Mouse (Mus musculus) liver, embryonic 14.5 days (tissue): Measurements from ENCODE around the gene Hsh2d. TPM values are rescaled to one million over a fixed set of nuclear protein-coding genes. Genes with fewer than 3 reads are reported as not detected.

Source experiments
- ATAC-seq: fragments of 200-750 bp; cut with Nextera tagmentation; 2 replicates; pipeline ENCODE4 v1.8.0; 2017; ENCODE audit warnings: moderate number of reproducible peaks, mild to moderate bottlenecking, moderate library complexity; ENCODE audit not compliant: insufficient read depth
- DNase-seq, 3 experiments: peaks; one replicate each; pipeline ENCODE4 v3.0.0-alpha.2; 2012 to 2013; ENCODE audit warnings: low read depth in 3 of 3, low spot score in 3 of 3
- H3K27ac ChIP-seq: fragments of 300-500 bp; sonication (generic); 2 replicates; pipeline ENCODE4 v1.5.1; 2014; ENCODE audit warnings: moderate library complexity, mild to moderate bottlenecking, control low read depth, inconsistent platforms
- H3K27me3 ChIP-seq: fragments of 300-500 bp; sonication (generic); 2 replicates; pipeline ENCODE4 v1.6.1; 2014; ENCODE audit warnings: mild to moderate bottlenecking, low read length, moderate library complexity; ENCODE audit not compliant: control insufficient read depth, insufficient read depth
- H3K36me3 ChIP-seq: fragments of 300-500 bp; sonication (generic); replicated peaks from 2 replicates; pipeline ENCODE4 v1.6.1; 2014; ENCODE audit warnings: low read depth; ENCODE audit not compliant: control insufficient read depth, insufficient read depth
- H3K4me1 ChIP-seq, 2 experiments: fragments of 200-500 bp in 1 of 2; fragments of 300-500 bp in 1 of 2; sonication (generic) in 1 of 2; replicated peaks; 2 replicates each; pipeline ENCODE4 v1.6.1; 2012 to 2014; ENCODE audit warnings: antibody characterized with exemption in 1 of 2, inconsistent platforms in 1 of 2, low read length in 1 of 2; ENCODE audit not compliant: control insufficient read depth in 2 of 2, insufficient read depth in 2 of 2
- H3K4me2 ChIP-seq: fragments of 300-500 bp; sonication (generic); 2 replicates; pipeline ENCODE4 v1.6.1; 2014; ENCODE audit warnings: low read depth, mild to moderate bottlenecking, control low read depth, moderate library complexity
- H3K4me3 ChIP-seq, 2 experiments: fragments of 200-500 bp in 1 of 2; fragments of 300-500 bp in 1 of 2; sonication (generic) in 1 of 2; 2 replicates each; pipeline ENCODE4 v1.5.1; 2012 to 2014; ENCODE audit warnings: low read depth in 2 of 2, low read length in 2 of 2, mild to moderate bottlenecking in 2 of 2, control low read depth in 1 of 2, inconsistent platforms in 1 of 2, moderate library complexity in 1 of 2; ENCODE audit not compliant: insufficient read depth in 1 of 2
- H3K9ac ChIP-seq: fragments of 300-500 bp; sonication (generic); replicated peaks from 2 replicates; pipeline ENCODE4 v1.6.1; 2014; ENCODE audit warnings: mild to moderate bottlenecking, control low read depth, moderate library complexity
- H3K9me3 ChIP-seq: fragments of 300-500 bp; sonication (generic); 2 replicates; pipeline ENCODE4 v1.6.1; 2016; ENCODE audit warnings: low read length, mixed read lengths; ENCODE audit not compliant: control insufficient read depth
- CTCF ChIP-seq: IDR thresholded peaks from 2 replicates; pipeline ENCODE4 v1.5.1; 2016; ENCODE audit warnings: antibody characterized with exemption, low read depth, control low read depth
- EP300 ChIP-seq: IDR thresholded peaks from 2 replicates; pipeline ENCODE4 v1.6.1; 2016; ENCODE audit warnings: antibody characterized with exemption, low read depth
- whole genome bisulfite sequencing: fragments of 180-500 bp; shearing (Covaris S2); extraction: QIAGEN DNeasy Blood & Tissue Kit; methylation state at CpG from one replicate; pipeline ENCODE4 v1.1.7; 2014; ENCODE audit not compliant: insufficient replicate concordance; 5-methylcytosine and 5-hydroxymethylcytosine counted together
- polyA plus RNA-seq, 2 experiments: library from polyadenylated mRNA; depleted of rRNA in 1 of 2; stranded (reverse) in 1 of 2; unstranded in 1 of 2; fragments of >200 nt; fragmentation: Nextera tagmentation in 1 of 2; extraction: Ambion mirVana in 1 of 2; gene quantifications; 2 replicates each; pipeline versions ENCODE4 v1.2.1 to v1.2.3; 2012 to 2014

The Hsh2d gene
- polyA plus RNA-seq, 2 experiments = 0.11 to 0.18 TPM

DNA sequence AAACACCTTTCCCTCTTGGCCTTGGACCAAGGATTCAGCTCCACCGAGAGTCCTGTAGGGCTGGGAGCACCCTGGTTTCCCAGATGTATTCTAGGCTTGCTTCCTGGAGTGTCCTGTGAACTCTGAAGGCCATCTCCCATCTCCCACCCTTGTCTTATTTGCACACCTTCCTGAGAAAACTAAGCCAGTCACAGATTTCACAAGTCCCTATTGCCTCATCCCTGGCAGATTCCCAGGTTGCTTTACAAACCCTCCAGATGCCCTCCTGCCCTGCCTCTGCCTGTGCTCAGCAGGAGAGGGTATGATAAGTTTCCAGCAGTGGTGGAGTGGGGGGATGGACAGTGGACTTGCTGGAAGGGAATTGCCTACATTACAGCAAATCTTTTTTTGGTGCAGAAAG, 43.4 kb upstream of the Hsh2d start:
- Histone ChIP-seq H3K36me3 (peaks cover 6% of the 10 kb centered on the region), H3K9me3 (no peaks in the 10 kb centered on the region), H3K4me3 (no peak overlapping the region), H3K4me1 (0 out of 4 replicates have a peak, but pooled peaks cover 0 to 1% of the 10 kb centered on the region in 2 experiments), H3K4me2 (no peak overlapping the region), H3K27me3 (no peaks in the 10 kb centered on the region), H3K27ac (no peak overlapping the region), H3K9ac (no peak overlapping the region)
- WGBS = 52% methylated on average over 1 of the region's 1 CpGs
- no peak for DNase-seq
- ATAC-seq = peak; percentile 42; the same call in 1 of the 2 replicates
- no peak for TF ChIP-seq CTCF
- no peak for TF ChIP-seq EP300

DNA sequence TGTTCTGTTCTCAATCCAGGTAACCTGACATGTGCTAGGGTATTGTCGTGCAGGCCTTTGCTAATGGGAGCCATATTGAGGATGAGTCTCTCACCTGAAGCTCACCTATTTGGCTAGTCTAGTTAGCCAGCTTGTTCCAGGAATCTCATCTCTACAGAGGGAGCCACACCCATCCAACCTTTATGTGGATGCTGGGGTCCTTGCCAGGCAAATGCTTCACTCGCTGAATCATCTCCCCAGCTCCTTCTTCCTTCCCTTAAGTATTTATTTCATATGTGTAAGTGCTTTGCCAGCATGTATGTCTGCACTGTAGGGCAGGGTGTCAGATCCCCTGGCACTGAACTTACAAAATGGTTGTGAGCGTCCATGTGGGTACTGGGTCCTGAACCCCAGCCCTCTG, 42.9 kb upstream of the Hsh2d start:
- Histone ChIP-seq H3K4me2 (no peak overlapping the region), H3K27ac (no peak overlapping the region), H3K27me3 (no peaks in the 10 kb centered on the region), H3K4me3 (no peak overlapping the region), H3K4me1 (0 out of 4 replicates have a peak, but pooled peaks cover 0 to 1% of the 10 kb centered on the region in 2 experiments), H3K9me3 (no peaks in the 10 kb centered on the region), H3K9ac (no peak overlapping the region), H3K36me3 (peaks cover 6% of the 10 kb centered on the region)
- no peak for ATAC-seq
- no peak for DNase-seq
- TF ChIP-seq CTCF (no peak), EP300 (no peak)
- WGBS = 68% methylated on average over 3 of the region's 3 CpGs

DNA sequence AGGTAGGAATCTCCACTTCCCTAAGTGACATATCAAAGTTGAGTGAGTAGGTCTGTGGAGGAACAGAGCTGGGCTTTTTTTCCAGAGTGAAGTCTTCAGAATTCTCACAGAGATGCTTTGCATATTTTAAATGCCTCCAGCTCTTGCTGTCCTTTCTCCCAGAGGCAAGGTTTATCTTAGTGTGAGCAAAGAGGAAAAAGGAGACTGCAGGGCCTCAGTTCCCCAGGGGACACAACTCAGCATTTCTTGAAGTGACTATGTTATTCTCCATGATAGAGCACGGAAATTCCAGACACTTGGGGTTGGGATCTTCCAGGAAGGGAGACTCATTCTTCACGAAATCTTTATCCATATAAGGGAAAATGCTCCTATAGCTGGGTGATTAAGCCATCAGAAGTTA, 42.2 kb upstream of the Hsh2d start:
- no peak for DNase-seq
- Histone ChIP-seq H3K4me3 (no peak overlapping the region), H3K36me3 (peaks cover 6% of the 10 kb centered on the region; the same call in 1 of the 2 replicates), H3K4me2 (no peak overlapping the region), H3K9me3 (no peaks in the 10 kb centered on the region), H3K9ac (no peak overlapping the region), H3K4me1 (0 out of 4 replicates have a peak, but pooled peaks cover 0 to 1% of the 10 kb centered on the region in 2 experiments), H3K27me3 (no peaks in the 10 kb centered on the region), H3K27ac (no peak overlapping the region)
- no peak for ATAC-seq
- TF ChIP-seq CTCF (no peak), EP300 (no peak)
- WGBS = 67% methylated on average over 2 of the region's 2 CpGs

DNA sequence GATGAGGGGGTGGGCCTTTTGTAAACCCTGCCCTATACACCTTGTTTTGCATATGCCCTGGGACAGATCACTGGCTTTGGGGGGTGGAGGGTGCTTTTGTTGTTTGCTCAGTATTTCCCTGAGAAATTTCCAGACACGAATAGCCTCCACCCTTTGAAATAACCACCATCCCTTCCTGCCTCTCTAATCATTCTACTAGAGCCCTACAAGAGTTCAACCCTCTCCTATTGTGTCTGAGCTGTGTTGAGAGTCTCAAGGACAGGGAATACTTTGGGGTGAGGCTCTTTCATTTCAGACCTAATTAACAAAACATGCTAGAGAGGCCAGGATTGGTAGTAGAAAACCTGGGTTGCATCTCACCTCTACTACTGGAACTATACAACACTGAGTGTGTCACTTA, 40.4 kb upstream of the Hsh2d start:
- TF ChIP-seq CTCF = no peak
- no peak for TF ChIP-seq EP300
- 79% methylated on average over 1 of the region's 1 CpGs for WGBS
- peaks cover 0 to 3% of the 10 kb centered on the region in 2 experiments; a peak in 1 of 4 replicates for H3K4me1 ChIP-seq
- peaks cover 6% of the 10 kb centered on the region; the same call in 1 of the 2 replicates for H3K36me3 ChIP-seq
- H3K4me2 ChIP-seq = no peak overlapping the region
- no peak overlapping the region for H3K9ac ChIP-seq
- no peak for ATAC-seq
- H3K27me3 ChIP-seq = no peaks in the 10 kb centered on the region
- H3K4me3 ChIP-seq = no peak overlapping the region
- no peaks in the 10 kb centered on the region for H3K9me3 ChIP-seq
- DNase-seq = no peak
- no peak overlapping the region for H3K27ac ChIP-seq

DNA sequence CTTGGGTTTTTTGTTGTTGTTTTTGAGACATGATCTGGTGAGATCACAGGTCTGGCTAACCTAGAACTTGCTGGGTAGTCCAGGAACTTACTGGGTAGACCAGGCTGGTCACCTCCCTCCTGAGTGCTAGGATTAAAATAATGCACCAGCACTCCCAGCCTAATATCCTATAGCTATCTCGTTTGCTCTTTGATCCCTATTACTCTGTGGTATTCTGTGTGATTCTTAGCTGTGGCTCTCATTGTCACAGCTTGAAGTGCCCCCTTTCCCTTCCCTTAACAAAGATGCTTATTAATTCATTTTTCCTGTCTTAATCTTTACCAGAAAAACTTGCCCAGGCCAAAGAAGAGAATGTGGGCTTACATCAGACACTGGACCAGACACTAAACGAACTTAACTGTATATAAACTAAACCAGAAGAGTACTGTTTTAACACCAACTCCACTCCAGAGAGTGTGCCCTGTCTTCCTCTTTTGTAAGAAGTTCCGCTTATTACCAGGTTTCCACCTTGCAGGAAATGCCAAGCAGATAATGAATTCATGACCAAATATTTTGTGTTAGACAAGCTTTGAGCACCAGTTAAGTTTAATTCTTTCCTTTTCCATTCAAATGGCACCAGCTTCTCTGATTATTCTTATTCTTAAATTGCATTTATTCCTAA, 37.9 kb upstream of the Hsh2d start:
- 38% methylated on average over 3 of the region's 3 CpGs for WGBS

More for the DNA sequence above, 37.9 kb upstream of the Hsh2d start:
- Histone ChIP-seq H3K4me2 (no peak overlapping the region), H3K4me3 (no peak overlapping the region), H3K27me3 (no peaks in the 10 kb centered on the region), H3K4me1 (peaks cover 0 to 4% of the 10 kb centered on the region in 2 experiments; a peak in 1 of 4 replicates), H3K36me3 (peaks cover 6% of the 10 kb centered on the region; the same call in 1 of the 2 replicates), H3K9ac (no peak overlapping the region), H3K27ac (no peak overlapping the region), H3K9me3 (no peaks in the 10 kb centered on the region)
- no peak for DNase-seq
- TF ChIP-seq EP300 (no peak), CTCF (no peak)
- no peak for ATAC-seq
